ENCODE assay signal across 12 mouse cellular contexts in genomic region chr10:40447295-40447694, GRCm38 (mm10).
DNase-seq lines count a peak whose midpoint lies in the region; ATAC-seq and TF ChIP-seq lines count a peak whose summit lies in the region.
"Had no signal": no experiment of that assay in that cellular context is flagged by ENCODE, and none has a peak within 500 bp of the region (broad histone marks: within the 10 kb centered on the region; RNA-seq: fewer than 3 reads in every experiment).

No protein-coding gene starts in this region.

- WGBS in spleen, adult 2 months: 53% methylated on average over 3 of the region's 3 CpGs
- WGBS in liver, embryonic 16.5 days (ENCODE audit: insufficient replicate concordance): 48% methylated on average over 3 of the region's 3 CpGs
- 62% methylated on average over 3 of the region's 3 CpGs for WGBS in stomach, postnatal 0 days

- peak; percentile 88 for DNase-seq in heart, adult 11 months
- DNase-seq in heart, postnatal 10 days: no peak
- no peak for DNase-seq in spleen, adult 2 months (ENCODE audit: low read depth in 1 of 2, low spot score in 2 of 2)
- no peak for DNase-seq in spleen, postnatal 4 days (ENCODE audit: low spot score in 2 of 2)
- DNase-seq in stomach, postnatal 0 days (ENCODE audit: low spot score): no peak
- no peak for DNase-seq in urinary bladder, postnatal 14 days (ENCODE audit: low spot score)
- DNase-seq: heart, postnatal 14 days; kidney, postnatal 36 days; left cerebral cortex, postnatal 4 days; right cerebral cortex, postnatal 25 days had no signal

- no peaks in the 10 kb centered on the region for H3K36me3 ChIP-seq in spleen, adult 2 months (ENCODE audit: control insufficient read depth, insufficient read depth, low read length)
- no peaks in the 10 kb centered on the region for H3K36me3 ChIP-seq in liver, embryonic 16.5 days (ENCODE audit: control insufficient read depth, insufficient read depth)
- no peaks in the 10 kb centered on the region for H3K36me3 ChIP-seq in stomach, postnatal 0 days (ENCODE audit: control insufficient read depth, insufficient read depth, low read length)

- no peak for TF ChIP-seq EP300 in stomach, postnatal 0 days (optimal IDR thresholded peaks at IDR 0.05)

- intact Hi-C loops in heart, postnatal 10 days (cut with DNase I): no loop called here

- H3K9me3 ChIP-seq in liver, embryonic 16.5 days (replicated peaks; ENCODE audit: control insufficient read depth, low read length): no peaks in the 10 kb centered on the region
- no peaks in the 10 kb centered on the region for H3K9me3 ChIP-seq in stomach, postnatal 0 days (ENCODE audit: control insufficient read depth, low read length)

- H3K4me3 ChIP-seq in spleen, adult 2 months (ENCODE audit: extremely low read depth, insufficient read depth, insufficient read length): no peak overlapping the region
- H3K4me3 ChIP-seq in liver, embryonic 16.5 days (ENCODE audit: low read depth, low read length): no peak overlapping the region
- no peak overlapping the region for H3K4me3 ChIP-seq in stomach, postnatal 0 days (ENCODE audit: low read depth, low read length)

- H3K27ac ChIP-seq in spleen, adult 2 months (ENCODE audit: insufficient read depth, low read length): peak overlapping the region; percentile 64
- peak overlapping the region; percentile 37; the same call in 1 of the 2 replicates for H3K27ac ChIP-seq in liver, embryonic 16.5 days (ENCODE audit: low read length)
- H3K27ac ChIP-seq in stomach, postnatal 0 days (replicated peaks): 0 out of 2 replicates have a peak overlapping the region, but pooled peaks have one; percentile 45

- H3K27me3 ChIP-seq in spleen, adult 2 months (ENCODE audit: control insufficient read depth, insufficient read depth, low read length): no peaks in the 10 kb centered on the region
- no peaks in the 10 kb centered on the region for H3K27me3 ChIP-seq in liver, embryonic 16.5 days (ENCODE audit: control insufficient read depth, insufficient read depth, low read depth, low read length)
- H3K27me3 ChIP-seq in stomach, postnatal 0 days (ENCODE audit: control insufficient read depth, insufficient read depth, low read length): no peaks in the 10 kb centered on the region

- no peak for ATAC-seq in liver, embryonic 16.5 days (ENCODE audit: low read depth)
- no peak for ATAC-seq in stomach, postnatal 0 days (ENCODE audit: low FRiP score, low TSS enrichment)
- no peak for ATAC-seq in megakaryocyte-erythroid progenitor cell, adult 5-6 weeks (replicated peaks; ENCODE audit: low FRiP score, low TSS enrichment, poor library complexity, severe bottlenecking)

- H3K9ac ChIP-seq in liver, embryonic 16.5 days (ENCODE audit: low read depth, low read length): no peak overlapping the region
- no peak overlapping the region for H3K9ac ChIP-seq in stomach, postnatal 0 days (ENCODE audit: low read length)

- H3K4me1 ChIP-seq in spleen, adult 2 months (ENCODE audit: control insufficient read depth, insufficient read depth, insufficient read length): peaks cover 18% of the 10 kb centered on the region
- H3K4me1 ChIP-seq in liver, embryonic 16.5 days (ENCODE audit: control insufficient read depth, low read depth, low read length): peaks cover 14% of the 10 kb centered on the region
- 0 out of 2 replicates have a peak, but pooled peaks cover 4% of the 10 kb centered on the region for H3K4me1 ChIP-seq in stomach, postnatal 0 days (replicated peaks; ENCODE audit: control insufficient read depth, insufficient read depth)

- no peak for TF ChIP-seq CTCF in spleen, adult 2 months (IDR thresholded peaks at IDR 0.05; ENCODE audit: extremely low read depth, insufficient read depth, insufficient read length, insufficient replicate concordance)
- no peak for TF ChIP-seq CTCF in stomach, postnatal 0 days (IDR thresholded peaks at IDR 0.05; ENCODE audit: low read depth)

- TF ChIP-seq POLR2A in spleen, adult 2 months (IDR thresholded peaks at IDR 0.05; ENCODE audit: low read depth, low read length): no peak

- no peak overlapping the region for H3K4me2 ChIP-seq in liver, embryonic 16.5 days (ENCODE audit: low read depth, low read length)
- H3K4me2 ChIP-seq in stomach, postnatal 0 days (replicated peaks; ENCODE audit: low read depth): no peak overlapping the region
